ENCODE assay signal across 9 mouse cellular contexts in genomic region chr10:95112231-95112774, GRCm38 (mm10).
DNase-seq lines count a peak whose midpoint lies in the region; ATAC-seq lines count a peak whose summit lies in the region.
"Had no signal": no experiment of that assay in that cellular context is flagged by ENCODE, and none has a peak within 500 bp of the region (broad histone marks: within the 10 kb centered on the region; RNA-seq: fewer than 3 reads in every experiment).

No protein-coding gene starts in this region.

- 0 out of 2 replicates have a peak, but pooled peaks have one; percentile 39 for ATAC-seq in common myeloid progenitor, adult 5-6 weeks (replicated peaks; ENCODE audit: low read depth, poor library complexity, severe bottlenecking)
- ATAC-seq: forebrain, embryonic 15.5 days had no signal

- DNase-seq in heart, adult 11 months = peak; percentile 90
- no peak for DNase-seq in heart, adult 8-10 months (ENCODE audit: low spot score)
- DNase-seq in CD4-positive helper T cell, adult 2 months (ENCODE audit: low read depth, low spot score) = peak; percentile 15
- DNase-seq in lung, postnatal 10 days = peak; percentile 50
- DNase-seq in Muller cell, postnatal 12 days (ENCODE audit: inconsistent ontology term) = no peak
- no peak for DNase-seq in cerebellum, adult 11-12 months
- no peak for DNase-seq in gastrocnemius, postnatal 25 days

Comparison
In these comparisons a context has a peak if more than half of its experiments do, and no peak if none do; other contexts are left out.
1. DNase-seq: peak in heart, adult 11 months (single experiment), CD4-positive helper T cell, adult 2 months (single experiment) and lung, postnatal 10 days (single experiment); none in heart, adult 8-10 months (single experiment), Muller cell, postnatal 12 days (single experiment), cerebellum, adult 11-12 months (single experiment) and gastrocnemius, postnatal 25 days (single experiment).